Mouse (Mus musculus): ENCODE measurements around the gene Gskip. TPM values are rescaled to one million over a fixed set of nuclear protein-coding genes. Genes with fewer than 3 reads are reported as not detected.

Gene Gskip
- total RNA-seq, 1 experiment: 7.2 TPM

DNA sequence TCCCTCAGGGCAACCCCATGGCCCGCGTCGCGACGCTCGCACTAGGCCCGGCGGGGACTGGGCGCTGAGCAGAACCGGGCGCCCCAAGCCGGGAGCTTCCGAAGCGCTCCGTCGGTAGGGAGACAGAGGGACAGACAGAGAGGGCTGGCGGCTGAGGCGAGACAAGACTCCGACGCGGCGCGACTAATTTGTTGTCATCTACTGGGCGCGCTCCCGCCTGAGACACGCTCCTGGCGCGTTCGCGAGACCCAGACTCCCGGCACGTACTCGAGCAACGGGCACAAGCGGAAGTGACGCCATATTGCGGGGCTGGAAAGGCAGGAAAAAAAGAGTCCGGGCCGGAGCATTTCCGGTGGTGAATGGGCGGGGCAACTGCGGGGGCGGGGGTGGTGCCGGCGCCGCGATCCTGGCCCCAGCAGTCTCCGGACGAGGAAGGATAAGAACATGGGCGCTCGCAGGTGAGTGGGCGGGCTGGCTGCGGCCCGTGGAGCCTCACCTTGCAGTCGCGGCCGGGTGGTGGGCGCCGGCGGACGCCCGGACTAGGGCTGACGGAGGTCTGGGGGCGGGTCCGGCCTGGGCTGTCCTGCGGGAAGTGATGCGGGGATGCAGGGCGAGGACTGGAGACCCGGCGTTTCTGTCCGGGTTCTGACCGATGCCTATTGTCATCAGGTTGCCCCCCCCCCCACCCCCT, 517 bp downstream of the Gskip start, which contains the start of gene Atg2b:
TSS of gene Atg2b (minus strand) at position 211 of the 691 bp plus-strand sequence.
- DNase-seq (ENCODE audit: low read depth, low spot score): peak; percentile 96
- TF ChIP-seq CHD2 (IDR thresholded peaks at IDR 0.05; ENCODE audit: low read depth, low read length) (0 out of 2 replicates have a peak, but pooled peaks have one; percentile 29), HCFC1 (IDR thresholded peaks at IDR 0.05; ENCODE audit: borderline replicate concordance, insufficient read depth, low read length) (peak; percentile 68; the same call in 1 of the 2 replicates), ZNF384 (IDR thresholded peaks at IDR 0.05; ENCODE audit: low read depth, low read length) (no peak), MAFK (IDR thresholded peaks at IDR 0.05; ENCODE audit: insufficient read depth, low read depth, low read length) (no peak)
- Histone ChIP-seq H3K4me1 (ENCODE audit: control insufficient read depth in 2 of 2, insufficient read depth in 2 of 2, low read length in 2 of 2, poor library complexity in 1 of 2) (no peaks in the 10 kb centered on the region; a peak in 2 of 4 replicates), H3K36me3 (ENCODE audit: control insufficient read depth, insufficient read depth, low read length, poor library complexity, severe bottlenecking) (peaks cover 2% of the 10 kb centered on the region; the same call in 1 of the 2 replicates), H3K27ac (ENCODE audit: insufficient read depth, low read depth, low read length, poor library complexity, severe bottlenecking) (peak within 1 kb of the TSS; percentile 68), H3K4me3 (ENCODE audit: insufficient read depth in 1 of 2, low read depth in 1 of 2, low read length in 2 of 2, poor library complexity in 1 of 2, severe bottlenecking in 1 of 2) (peak within 1 kb of the TSS; percentile 88 to 99), H3K9me3 (ENCODE audit: control insufficient read depth, insufficient read depth, low read depth, low read length) (no peaks in the 10 kb centered on the region), H3K9ac (ENCODE audit: insufficient read depth, low read depth, low read length, poor library complexity, severe bottlenecking) (peak within 1 kb of the TSS; percentile 93)
- in situ Hi-C loops (cut with MboI; ENCODE audit: low sequenced_read_pairs in 2 of 2, unreplicated experiment in 2 of 2): no loop called here

- in situ Hi-C loops (cut with MboI; ENCODE audit: low sequenced_read_pairs in 2 of 2, unreplicated experiment in 2 of 2): no loop called here
- Histone ChIP-seq H3K9ac (ENCODE audit: insufficient read depth, low read depth, low read length, poor library complexity, severe bottlenecking) (no peak overlapping the region), H3K4me1 (ENCODE audit: control insufficient read depth in 2 of 2, insufficient read depth in 2 of 2, low read length in 2 of 2, poor library complexity in 1 of 2) (no peaks in the 10 kb centered on the region; a peak in 1 of 4 replicates), H3K9me3 (ENCODE audit: control insufficient read depth, insufficient read depth, low read depth, low read length) (no peaks in the 10 kb centered on the region), H3K36me3 (ENCODE audit: control insufficient read depth, insufficient read depth, low read length, poor library complexity, severe bottlenecking) (peaks cover 2% of the 10 kb centered on the region; the same call in 1 of the 2 replicates), H3K27ac (ENCODE audit: insufficient read depth, low read depth, low read length, poor library complexity, severe bottlenecking) (no peak overlapping the region), H3K4me3 (ENCODE audit: insufficient read depth in 1 of 2, low read depth in 1 of 2, low read length in 2 of 2, poor library complexity in 1 of 2, severe bottlenecking in 1 of 2) (no peak overlapping the region)
- TF ChIP-seq CHD2 (IDR thresholded peaks at IDR 0.05; ENCODE audit: low read depth, low read length) (no peak), HCFC1 (IDR thresholded peaks at IDR 0.05; ENCODE audit: borderline replicate concordance, insufficient read depth, low read length) (no peak), ZNF384 (IDR thresholded peaks at IDR 0.05; ENCODE audit: low read depth, low read length) (no peak), ZC3H11A (IDR thresholded peaks at IDR 0.05; ENCODE audit: borderline replicate concordance, low read depth, low read length) (no peak), MAFK (IDR thresholded peaks at IDR 0.05; ENCODE audit: insufficient read depth, low read depth, low read length) (no peak)
- no peak for DNase-seq (ENCODE audit: low read depth, low spot score)
These were observed 2.2 kb downstream of the Gskip start for GRCm38 (mm10) chr12:105686791-105687190.

GRCm38 (mm10) chr12:105687416-105687815, 2.8 kb downstream of the Gskip start:
- no peak for TF ChIP-seq MAFK (IDR thresholded peaks at IDR 0.05; ENCODE audit: insufficient read depth, low read depth, low read length)
- TF ChIP-seq HCFC1 (IDR thresholded peaks at IDR 0.05; ENCODE audit: borderline replicate concordance, insufficient read depth, low read length): no peak
- TF ChIP-seq ZC3H11A (IDR thresholded peaks at IDR 0.05; ENCODE audit: borderline replicate concordance, low read depth, low read length): no peak
- TF ChIP-seq CHD2 (IDR thresholded peaks at IDR 0.05; ENCODE audit: low read depth, low read length): no peak
- TF ChIP-seq ZNF384 (IDR thresholded peaks at IDR 0.05; ENCODE audit: low read depth, low read length): no peak
- Histone ChIP-seq H3K4me3 (ENCODE audit: insufficient read depth in 1 of 2, low read depth in 1 of 2, low read length in 2 of 2, poor library complexity in 1 of 2, severe bottlenecking in 1 of 2) (no peak overlapping the region), H3K9me3 (ENCODE audit: control insufficient read depth, insufficient read depth, low read depth, low read length) (no peaks in the 10 kb centered on the region), H3K27ac (ENCODE audit: insufficient read depth, low read depth, low read length, poor library complexity, severe bottlenecking) (no peak overlapping the region), H3K4me1 (ENCODE audit: control insufficient read depth in 2 of 2, insufficient read depth in 2 of 2, low read length in 2 of 2, poor library complexity in 1 of 2) (no peaks in the 10 kb centered on the region; a peak in 1 of 4 replicates), H3K36me3 (ENCODE audit: control insufficient read depth, insufficient read depth, low read length, poor library complexity, severe bottlenecking) (peaks cover 2% of the 10 kb centered on the region; the same call in 1 of the 2 replicates), H3K9ac (ENCODE audit: insufficient read depth, low read depth, low read length, poor library complexity, severe bottlenecking) (no peak overlapping the region)
- DNase-seq (ENCODE audit: low read depth, low spot score): no peak
- in situ Hi-C loops (cut with MboI; ENCODE audit: low sequenced_read_pairs in 2 of 2, unreplicated experiment in 2 of 2): no loop called here

DNA sequence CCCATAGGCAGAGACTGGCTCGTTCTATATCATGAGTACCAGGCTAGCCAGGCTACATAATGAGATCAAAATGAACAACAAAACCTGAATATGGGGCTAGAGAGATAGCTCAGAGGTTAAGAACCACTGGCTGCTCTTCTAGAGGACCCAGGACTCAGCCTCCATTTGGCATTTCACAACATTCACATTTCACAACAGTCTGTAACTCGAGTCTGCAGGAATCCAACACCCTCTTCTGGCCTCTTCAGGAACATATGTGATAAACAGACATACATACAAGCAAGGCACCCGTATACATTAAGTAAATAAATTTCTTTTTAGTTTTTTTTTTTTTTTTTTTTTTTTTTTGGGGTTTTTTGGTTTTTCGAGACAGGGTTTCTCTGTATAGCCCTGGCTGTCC, 3.9 kb downstream of the Gskip start:
- DNase-seq (ENCODE audit: low read depth, low spot score): no peak
- no peak overlapping the region for H3K4me3 ChIP-seq (ENCODE audit: insufficient read depth in 1 of 2, low read depth in 1 of 2, low read length in 2 of 2, poor library complexity in 1 of 2, severe bottlenecking in 1 of 2)
- peaks cover 2% of the 10 kb centered on the region; the same call in 1 of the 2 replicates for H3K36me3 ChIP-seq (ENCODE audit: control insufficient read depth, insufficient read depth, low read length, poor library complexity, severe bottlenecking)
- H3K9me3 ChIP-seq (ENCODE audit: control insufficient read depth, insufficient read depth, low read depth, low read length): no peaks in the 10 kb centered on the region
- in situ Hi-C loops (cut with MboI; ENCODE audit: low sequenced_read_pairs in 2 of 2, unreplicated experiment in 2 of 2): no loop called here
- TF ChIP-seq MAFK (IDR thresholded peaks at IDR 0.05; ENCODE audit: insufficient read depth, low read depth, low read length) (no peak), ZC3H11A (IDR thresholded peaks at IDR 0.05; ENCODE audit: borderline replicate concordance, low read depth, low read length) (no peak), HCFC1 (IDR thresholded peaks at IDR 0.05; ENCODE audit: borderline replicate concordance, insufficient read depth, low read length) (no peak), CHD2 (IDR thresholded peaks at IDR 0.05; ENCODE audit: low read depth, low read length) (no peak), ZNF384 (IDR thresholded peaks at IDR 0.05; ENCODE audit: low read depth, low read length) (no peak)
- H3K4me1 ChIP-seq (ENCODE audit: control insufficient read depth in 2 of 2, insufficient read depth in 2 of 2, low read length in 2 of 2, poor library complexity in 1 of 2): no peaks in the 10 kb centered on the region; a peak in 1 of 4 replicates
- H3K9ac ChIP-seq (ENCODE audit: insufficient read depth, low read depth, low read length, poor library complexity, severe bottlenecking): no peak overlapping the region
- H3K27ac ChIP-seq (ENCODE audit: insufficient read depth, low read depth, low read length, poor library complexity, severe bottlenecking): no peak overlapping the region

Data from ES-E14 (cell line).